In the genomic region with DNA sequence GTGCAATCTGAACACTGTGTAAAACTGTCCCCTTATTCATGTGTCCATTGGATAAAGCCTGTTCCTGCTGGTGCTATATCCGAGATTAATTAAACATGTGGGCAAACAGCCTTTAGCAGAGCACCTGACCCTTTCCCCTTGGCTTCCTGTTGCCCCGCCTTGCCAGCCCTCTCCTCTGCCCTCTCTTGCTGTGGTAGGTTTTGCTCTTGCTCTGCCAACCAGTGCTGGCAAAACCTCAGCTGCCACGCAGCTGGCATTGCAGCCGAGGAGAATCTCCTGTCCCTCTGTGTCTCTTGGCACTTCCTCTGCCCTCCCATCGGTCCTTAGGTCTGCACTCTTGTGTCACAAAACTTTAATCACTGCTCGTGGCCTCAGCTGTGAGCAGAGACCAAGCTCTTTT, we compare ENCODE assay signal across 11 mouse cellular contexts.
A peak's percentile ranks its signal among the peaks of the same experiment; 100 is the strongest.
DNase-seq lines count a peak whose midpoint lies in the region; ATAC-seq lines count a peak whose summit lies in the region.
"Had no signal": no experiment of that assay in that cellular context is flagged by ENCODE, and none has a peak within 500 bp of the region (broad histone marks: within the 10 kb centered on the region; RNA-seq: fewer than 3 reads in every experiment).

No protein-coding gene starts in this region.

- no peak overlapping the region for H3K27ac ChIP-seq in heart, embryonic 11.5 days (ENCODE audit: low read depth, low read length)
- no peak overlapping the region for H3K27ac ChIP-seq in heart, embryonic 16.5 days (ENCODE audit: low read length)
- no peak overlapping the region for H3K27ac ChIP-seq in neural tube, embryonic 15.5 days (replicated peaks)
- H3K27ac ChIP-seq: midbrain, embryonic 12.5 days had no signal

- no peaks in the 10 kb centered on the region for H3K36me3 ChIP-seq in heart, embryonic 11.5 days (ENCODE audit: control insufficient read depth, insufficient read depth, low read length)
- H3K36me3 ChIP-seq in heart, embryonic 16.5 days (ENCODE audit: control insufficient read depth, insufficient read depth) = no peaks in the 10 kb centered on the region
- H3K36me3 ChIP-seq in neural tube, embryonic 15.5 days = no peaks in the 10 kb centered on the region
- H3K36me3 ChIP-seq: midbrain, embryonic 12.5 days had no signal

- 53% methylated on average over 6 of the region's 6 CpGs for WGBS in heart, embryonic 11.5 days (ENCODE audit: insufficient replicate concordance)
- WGBS in heart, embryonic 16.5 days = 51% methylated on average over 6 of the region's 6 CpGs
- 66% methylated on average over 6 of the region's 6 CpGs for WGBS in neural tube, embryonic 15.5 days

- no peaks in the 10 kb centered on the region for H3K27me3 ChIP-seq in heart, embryonic 11.5 days (ENCODE audit: control insufficient read depth, insufficient read depth, low read length)
- no peaks in the 10 kb centered on the region for H3K27me3 ChIP-seq in heart, embryonic 16.5 days (ENCODE audit: control insufficient read depth, insufficient read depth, low read length)
- H3K27me3 ChIP-seq in neural tube, embryonic 15.5 days (replicated peaks) = no peaks in the 10 kb centered on the region
- H3K27me3 ChIP-seq: midbrain, embryonic 12.5 days had no signal

- H3K4me3 ChIP-seq in heart, embryonic 11.5 days (ENCODE audit: low read depth, low read length) = no peak overlapping the region
- no peak overlapping the region for H3K4me3 ChIP-seq in heart, embryonic 16.5 days (ENCODE audit: low read length)
- H3K4me3 ChIP-seq in neural tube, embryonic 15.5 days (replicated peaks) = no peak overlapping the region
- H3K4me3 ChIP-seq: midbrain, embryonic 12.5 days had no signal

- no peak overlapping the region for H3K9ac ChIP-seq in heart, embryonic 11.5 days (ENCODE audit: low read depth, low read length)
- peak overlapping the region; percentile 41; the same call in 1 of the 2 replicates for H3K9ac ChIP-seq in heart, embryonic 16.5 days (ENCODE audit: low read length)
- H3K9ac ChIP-seq in neural tube, embryonic 15.5 days (replicated peaks) = no peak overlapping the region
- H3K9ac ChIP-seq: midbrain, embryonic 12.5 days had no signal

- H3K4me1 ChIP-seq in heart, embryonic 11.5 days (ENCODE audit: control insufficient read depth, insufficient read depth, low read length) = 0 out of 2 replicates have a peak, but pooled peaks cover 6% of the 10 kb centered on the region
- H3K4me1 ChIP-seq in heart, embryonic 16.5 days (ENCODE audit: control insufficient read depth, insufficient read depth, low read length) = peaks cover 9% of the 10 kb centered on the region; the same call in 1 of the 2 replicates
- 0 out of 2 replicates have a peak, but pooled peaks cover 4% of the 10 kb centered on the region for H3K4me1 ChIP-seq in neural tube, embryonic 15.5 days
- H3K4me1 ChIP-seq: midbrain, embryonic 12.5 days had no signal

- ATAC-seq in heart, embryonic 11.5 days (replicated peaks; ENCODE audit: insufficient number of reproducible peaks, low FRiP score, low TSS enrichment) = no peak
- peak; percentile 92 for ATAC-seq in common myeloid progenitor, adult 5-6 weeks (replicated peaks; ENCODE audit: low read depth, poor library complexity, severe bottlenecking)
- 0 out of 2 replicates have a peak, but pooled peaks have one; percentile 16 for ATAC-seq in heart, embryonic 16.5 days (replicated peaks; ENCODE audit: extremely low read depth, insufficient read depth, low FRiP score)
- ATAC-seq in neural tube, embryonic 15.5 days (ENCODE audit: low FRiP score) = no peak
- ATAC-seq: activated CD4-positive, CD25-positive, alpha-beta regulatory T cell, adult 4 months had no signal

- peak; percentile 21 to 45 for DNase-seq in heart, adult 9 months (ENCODE audit: low spot score in 2 of 2)
- peak; percentile 77 to 79 for DNase-seq in kidney, postnatal 36 days
- DNase-seq in testis, postnatal 14 days (ENCODE audit: low spot score) = no peak
- no peak for DNase-seq in spleen, adult 12 weeks (ENCODE audit: low spot score)
- DNase-seq: cerebellum, adult 11-12 months had no signal

- H3K9me3 ChIP-seq in heart, embryonic 11.5 days (replicated peaks; ENCODE audit: control insufficient read depth, low read length) = no peaks in the 10 kb centered on the region
- no peaks in the 10 kb centered on the region for H3K9me3 ChIP-seq in heart, embryonic 16.5 days (replicated peaks; ENCODE audit: control insufficient read depth, low read length)
- H3K9me3 ChIP-seq in neural tube, embryonic 15.5 days (replicated peaks) = no peaks in the 10 kb centered on the region
- H3K9me3 ChIP-seq: midbrain, embryonic 12.5 days had no signal

- no peak overlapping the region for H3K4me2 ChIP-seq in heart, embryonic 11.5 days
- H3K4me2 ChIP-seq in heart, embryonic 16.5 days (ENCODE audit: low read depth, low read length) = no peak overlapping the region
- no peak overlapping the region for H3K4me2 ChIP-seq in neural tube, embryonic 15.5 days
- H3K4me2 ChIP-seq: midbrain, embryonic 12.5 days had no signal

Comparison
In these comparisons a context has a peak if more than half of its experiments do, and no peak if none do; other contexts are left out.
1. ATAC-seq: peak in common myeloid progenitor, adult 5-6 weeks (single experiment) and heart, embryonic 16.5 days (single experiment); none in heart, embryonic 11.5 days (single experiment) and neural tube, embryonic 15.5 days (single experiment).
2. DNase-seq: peak in heart, adult 9 months (2 of 2) and kidney, postnatal 36 days (2 of 2); none in testis, postnatal 14 days (single experiment) and spleen, adult 12 weeks (single experiment).